Mouse (Mus musculus) c-Kit-negative CD71-positive TER-119-positive erythroid progenitor cells, embryonic 14.5 days (primary cell): Measurements from ENCODE around the gene Vsig2.

Experiments used
- DNase-seq: peaks from one replicate; pipeline ENCODE4 v3.0.0-alpha.2; 2013; ENCODE audit warnings: low read depth, low spot score

Gene Vsig2

GRCm38 (mm10) chr9:37560617-37561016, 21.6 kb downstream of the Vsig2 start:
- no peak for DNase-seq

- DNase-seq = no peak
These were observed 24.8 kb downstream of the Vsig2 start for GRCm38 (mm10) chr9:37563805-37564204.

GRCm38 (mm10) chr9:37567019-37567418, 28.0 kb downstream of the Vsig2 start:
- no peak for DNase-seq

- DNase-seq = no peak
These were observed 28.4 kb downstream of the Vsig2 start for GRCm38 (mm10) chr9:37567454-37567853.

- DNase-seq = no peak
These were observed 29.0 kb downstream of the Vsig2 start for GRCm38 (mm10) chr9:37567892-37568604.

GRCm38 (mm10) chr9:37568605-37569214, 29.7 kb downstream of the Vsig2 start:
- no peak for DNase-seq

GRCm38 (mm10) chr9:37569231-37569835, 30.3 kb downstream of the Vsig2 start:
- DNase-seq = no peak

GRCm38 (mm10) chr9:37572204-37572876, 33.3 kb downstream of the Vsig2 start:
- no peak for DNase-seq

GRCm38 (mm10) chr9:37576436-37576930, 37.4 kb downstream of the Vsig2 start:
- no peak for DNase-seq

GRCm38 (mm10) chr9:37583594-37583993, 44.5 kb downstream of the Vsig2 start:
- DNase-seq = no peak

- DNase-seq = no peak
These were observed 47.7 kb downstream of the Vsig2 start for GRCm38 (mm10) chr9:37586718-37587117.

- DNase-seq = no peak
These were observed 51.3 kb downstream of the Vsig2 start for GRCm38 (mm10) chr9:37590381-37590780.

- no peak for DNase-seq
These were observed 53.0 kb downstream of the Vsig2 start for GRCm38 (mm10) chr9:37592025-37592424.

- DNase-seq = no peak
These were observed 53.6 kb downstream of the Vsig2 start for GRCm38 (mm10) chr9:37592633-37593032.

- no peak for DNase-seq
These were observed 54.6 kb downstream of the Vsig2 start for GRCm38 (mm10) chr9:37593690-37594089.
